ENCODE assay signal across 8 mouse cellular contexts in genomic region chr8:120667561-120668373, GRCm38 (mm10). TPM values are rescaled to one million over a fixed set of nuclear protein-coding genes. Genes with fewer than 3 reads are reported as not detected.
DNase-seq lines count a peak whose midpoint lies in the region; ATAC-seq and TF ChIP-seq lines count a peak whose summit lies in the region.

Gm27021 (minus strand) TSS chr8:120668079.
Cox4i1 (plus strand) TSS chr8:120668222.

- peak within 1 kb of the TSS; percentile 92 for H3K4me2 ChIP-seq in heart, embryonic 14.5 days (ENCODE audit: low read length)
- H3K4me2 ChIP-seq in liver, embryonic 11.5 days, result peak within 1 kb of the TSS; percentile 81
- peak within 1 kb of the TSS; percentile 87 for H3K4me2 ChIP-seq in myocyte (ENCODE audit: low read depth)

- H3K9ac ChIP-seq in heart, embryonic 14.5 days (ENCODE audit: low read length), result peak within 1 kb of the TSS; percentile 97
- peak within 1 kb of the TSS; percentile 90 for H3K9ac ChIP-seq in liver, embryonic 11.5 days (ENCODE audit: low read depth, low read length)

- TF ChIP-seq POLR2A in myocyte (IDR thresholded peaks at IDR 0.05; ENCODE audit: insufficient read length, low read depth), result peak; percentile 96

- H3K4me1 ChIP-seq in brown adipose tissue, adult 24 weeks (ENCODE audit: control insufficient read depth, insufficient read depth, insufficient read length, low read length), result peaks cover 25% of the 10 kb centered on the region
- peaks cover 11 to 41% of the 10 kb centered on the region in 2 experiments for H3K4me1 ChIP-seq in heart, embryonic 14.5 days (ENCODE audit: control insufficient read depth in 2 of 2, insufficient read depth in 2 of 2, low read length in 2 of 2)
- peaks cover 40% of the 10 kb centered on the region for H3K4me1 ChIP-seq in liver, embryonic 11.5 days (replicated peaks; ENCODE audit: control insufficient read depth, insufficient read depth, low read length)

- H3K27ac ChIP-seq in brown adipose tissue, adult 24 weeks (replicated peaks; ENCODE audit: low read depth, low read length), result peak within 1 kb of the TSS; percentile 94
- H3K27ac ChIP-seq in heart, embryonic 14.5 days (replicated peaks in 1 of 2; ENCODE audit: control insufficient read depth in 1 of 2, insufficient read depth in 1 of 2, low read depth in 2 of 2, low read length in 2 of 2), result peak within 1 kb of the TSS; percentile 73 to 91
- peak within 1 kb of the TSS; percentile 72 for H3K27ac ChIP-seq in liver, embryonic 11.5 days (ENCODE audit: low read depth, low read length)

- H3K9me3 ChIP-seq in heart, embryonic 14.5 days (ENCODE audit: control insufficient read depth, low read length), result no peaks in the 10 kb centered on the region
- H3K9me3 ChIP-seq in liver, embryonic 11.5 days (ENCODE audit: control insufficient read depth, low read length), result no peaks in the 10 kb centered on the region

- peaks cover 79% of the 10 kb centered on the region for H3K79me2 ChIP-seq in myocyte (ENCODE audit: control insufficient read depth, insufficient read depth)

- H3ac ChIP-seq in myocyte (ENCODE audit: control insufficient read depth, insufficient read length), result peak within 1 kb of the TSS; percentile 78

- ATAC-seq in erythroid progenitor cell, adult 5-6 weeks (replicated peaks; ENCODE audit: low FRiP score, poor library complexity, severe bottlenecking), result peak; percentile 85
- peak; percentile 92 for ATAC-seq in heart, embryonic 14.5 days (ENCODE audit: insufficient number of reproducible peaks, insufficient read depth, low FRiP score, low read depth)
- peak; percentile 91 for ATAC-seq in liver, embryonic 11.5 days (replicated peaks; ENCODE audit: low FRiP score)

- H3K36me3 ChIP-seq in heart, embryonic 14.5 days (ENCODE audit: control insufficient read depth, insufficient read depth, low read length), result peaks cover 47% of the 10 kb centered on the region
- H3K36me3 ChIP-seq in liver, embryonic 11.5 days (ENCODE audit: control insufficient read depth, insufficient read depth, low read length), result peaks cover 23% of the 10 kb centered on the region
- peaks cover 18% of the 10 kb centered on the region for H3K36me3 ChIP-seq in myocyte (ENCODE audit: control insufficient read depth, insufficient read depth)

- H3K4me3 ChIP-seq in brown adipose tissue, adult 24 weeks (ENCODE audit: insufficient read depth, low read depth, low read length), result peak within 1 kb of the TSS; percentile 86
- peak within 1 kb of the TSS; percentile 93 to 97 for H3K4me3 ChIP-seq in heart, embryonic 14.5 days (ENCODE audit: control insufficient read depth in 1 of 2, insufficient read depth in 1 of 2, low read depth in 1 of 2, low read length in 2 of 2)
- peak within 1 kb of the TSS; percentile 75 for H3K4me3 ChIP-seq in liver, embryonic 11.5 days (ENCODE audit: low read depth, low read length)
- H3K4me3 ChIP-seq in myocyte, result peak within 1 kb of the TSS; percentile 67

- WGBS in heart, embryonic 14.5 days, result under 1% methylated on average over 104 of the region's 105 CpGs
- under 1% methylated on average over 102 of the region's 105 CpGs for WGBS in liver, embryonic 11.5 days

- peak; percentile 97 for DNase-seq in CD4-positive, CD25-positive, alpha-beta regulatory T cell, adult 2 months (ENCODE audit: low read depth, low spot score)
- DNase-seq in kidney, postnatal 10 days, result peak; percentile 98
- DNase-seq in liver, embryonic 11.5 days (ENCODE audit: low spot score), result peak; percentile 98
- DNase-seq in spleen, postnatal 4 days (ENCODE audit: low spot score in 2 of 2), result peak; percentile 94 to 97

- H3K27me3 ChIP-seq in heart, embryonic 14.5 days (ENCODE audit: control insufficient read depth, insufficient read depth, low read length), result no peaks in the 10 kb centered on the region
- no peaks in the 10 kb centered on the region for H3K27me3 ChIP-seq in liver, embryonic 11.5 days (replicated peaks; ENCODE audit: control insufficient read depth, insufficient read depth, low read length)
- no peaks in the 10 kb centered on the region for H3K27me3 ChIP-seq in myocyte (ENCODE audit: control insufficient read depth, insufficient read depth, insufficient read length)

TF ChIP-seq in myocyte, 11 proteins besides CTCF, POLR2A, EP300 and RAD21:
- TF ChIP-seq E2F4 (IDR thresholded peaks at IDR 0.05; ENCODE audit: insufficient read depth) (no peak), POLR2AphosphoS2 (IDR thresholded peaks at IDR 0.05; ENCODE audit: insufficient read length, low read depth) (peak; percentile 98), MYOD1 (IDR thresholded peaks at IDR 0.05; ENCODE audit: control insufficient read depth in 1 of 3, insufficient read length in 2 of 3, low read depth in 2 of 3) (peak in 2 of 3 experiments; percentile 1 to 65), MYOG (IDR thresholded peaks at IDR 0.05; ENCODE audit: control insufficient read depth in 1 of 3, insufficient read depth in 1 of 3, insufficient read length in 2 of 3, low read depth in 2 of 3) (peak in 2 of 3 experiments; percentile 26 to 39), REST (IDR thresholded peaks at IDR 0.05; ENCODE audit: insufficient read depth, insufficient read length) (peak; percentile 55), CEBPB (IDR thresholded peaks at IDR 0.05; ENCODE audit: insufficient read depth, poor library complexity, severe bottlenecking) (no peak), USF1 (IDR thresholded peaks at IDR 0.05; ENCODE audit: low read depth) (no peak), TCF3 (IDR thresholded peaks at IDR 0.05; ENCODE audit: insufficient read length, low read depth) (peak; percentile 34)

RNA-seq across cellular contexts. Expression of gene Gm27021, which starts in this region (rescaled TPM):
- not detected in 2 replicates for polyA plus RNA-seq in brown adipose tissue, adult 24 weeks (2012; ENCODE audit: insufficient read depth, insufficient read length, missing spikeins)
- total RNA-seq in erythroid progenitor cell, adult 5-6 weeks (2015; ENCODE audit: low replicate concordance), result not detected in 2 replicates
- not detected in 2 replicates for total RNA-seq in erythroid progenitor cell, adult 5-6 weeks (2017; ENCODE audit: low replicate concordance)
- polyA plus RNA-seq in heart, embryonic 14.5 days (2014; fragmentation: Nextera tagmentation; extraction: Ambion mirVana), result 0.45 and 0.65 TPM in 2 replicates
- 0.69 and 2.4 TPM in 2 replicates for polyA plus RNA-seq in liver, embryonic 11.5 days (2014; fragmentation: Nextera tagmentation; extraction: Ambion mirVana)
- polyA plus RNA-seq in myocyte (2012; fragmentation: generic; extraction: Trizol), result 1.9 TPM

RNA-seq across cellular contexts. Expression of gene Cox4i1, which starts in this region (rescaled TPM):
- polyA plus RNA-seq in brown adipose tissue, adult 24 weeks (2012; ENCODE audit: insufficient read depth, insufficient read length, missing spikeins), result 3,967 and 4,844 TPM in 2 replicates
- total RNA-seq in erythroid progenitor cell, adult 5-6 weeks (2015; ENCODE audit: low replicate concordance), result 389 and 392 TPM in 2 replicates
- 156 and 224 TPM in 2 replicates for total RNA-seq in erythroid progenitor cell, adult 5-6 weeks (2017; ENCODE audit: low replicate concordance)
- 2,314 and 2,402 TPM in 2 replicates for polyA plus RNA-seq in heart, embryonic 14.5 days (2014; fragmentation: Nextera tagmentation; extraction: Ambion mirVana)
- polyA plus RNA-seq in liver, embryonic 11.5 days (2014; fragmentation: Nextera tagmentation; extraction: Ambion mirVana), result 1,052 and 1,118 TPM in 2 replicates
- polyA plus RNA-seq in myocyte (2012; fragmentation: generic; extraction: Trizol), result 1,903 TPM

Comparison
In these comparisons a context has a peak if more than half of its experiments do, and no peak if none do; other contexts are left out.
1. Peak in every context shown above with its lines: DNase-seq, ATAC-seq, H3K4me3 ChIP-seq and H3K27ac ChIP-seq.